Mouse (Mus musculus): ENCODE results near the gene Coro2a. TPM values are rescaled to one million over a fixed set of nuclear protein-coding genes. Genes with fewer than 3 reads are reported as not detected.

The Coro2a gene
- total RNA-seq, 1 experiment from 2014 or later, result 3.3 TPM

GRCm38 (mm10) chr4:46526798-46527557, 75.0 kb downstream of the Coro2a start:
- DNase-seq, result peak; percentile 36

GRCm38 (mm10) chr4:46526226-46526625, 75.8 kb downstream of the Coro2a start:
- DNase-seq, result no peak

GRCm38 (mm10) chr4:46523324-46523723, 78.7 kb downstream of the Coro2a start:
- no peak for DNase-seq

- no peak for DNase-seq
Measured at GRCm38 (mm10) chr4:46521457-46521856, 80.5 kb downstream of the Coro2a start.

- no peak for DNase-seq
Measured at GRCm38 (mm10) chr4:46520491-46520890, 81.5 kb downstream of the Coro2a start.

GRCm38 (mm10) chr4:46507736-46508460, 94.1 kb downstream of the Coro2a start:
- peak; percentile 93 for DNase-seq

- DNase-seq, result peak; percentile 99
Measured at GRCm38 (mm10) chr4:46506801-46507610, 95.0 kb downstream of the Coro2a start.

- no peak for DNase-seq
Measured at GRCm38 (mm10) chr4:46505361-46506057, 96.5 kb downstream of the Coro2a start.

GRCm38 (mm10) chr4:46503881-46504280, 98.1 kb downstream of the Coro2a start:
- no peak for DNase-seq

GRCm38 (mm10) chr4:46502606-46503502, 99.1 kb downstream of the Coro2a start:
- DNase-seq, result no peak

- peak; percentile 66 for DNase-seq
Measured at GRCm38 (mm10) chr4:46498976-46499375, 103.0 kb downstream of the Coro2a start.

- no peak for DNase-seq
Measured at GRCm38 (mm10) chr4:46498511-46498910, 103.5 kb downstream of the Coro2a start.

- peak; percentile 86 for DNase-seq
Measured at GRCm38 (mm10) chr4:46497286-46497892, 104.6 kb downstream of the Coro2a start.

GRCm38 (mm10) chr4:46495543-46495942, 106.5 kb downstream of the Coro2a start:
- DNase-seq, result no peak

GRCm38 (mm10) chr4:46493071-46493470, 108.9 kb downstream of the Coro2a start:
- DNase-seq, result no peak

- DNase-seq, result peak; percentile 98
Measured at GRCm38 (mm10) chr4:46489028-46489925, 112.7 kb downstream of the Coro2a start, which contains the start of gene Nans. TSS of gene Nans (plus strand) at chr4:46489248.

- peak; percentile 63 for DNase-seq
Measured at GRCm38 (mm10) chr4:46487348-46487747, 114.7 kb downstream of the Coro2a start.

Measured in adrenal gland, postnatal 14 days (tissue).